Mouse (Mus musculus) small intestine, adult 2 months (tissue): ENCODE data around the gene Gm20388.

Experiments used
- CTCF ChIP-seq: fragments of 200-500 bp; IDR thresholded peaks from 2 replicates; pipeline ENCODE4 v1.5.1; 2012; ENCODE audit warnings: low read depth, mild to moderate bottlenecking, control low read depth, inconsistent platforms, low read length, moderate library complexity, mixed read lengths; ENCODE audit not compliant: insufficient replicate concordance, insufficient read length; ENCODE audit errors: extremely low read depth
- POLR2A ChIP-seq: fragments of 200-500 bp; IDR thresholded peaks from 2 replicates; pipeline ENCODE4 v1.6.1; 2012; ENCODE audit warnings: low read depth, mild to moderate bottlenecking, control low read depth, inconsistent platforms, low read length, moderate library complexity

DNA sequence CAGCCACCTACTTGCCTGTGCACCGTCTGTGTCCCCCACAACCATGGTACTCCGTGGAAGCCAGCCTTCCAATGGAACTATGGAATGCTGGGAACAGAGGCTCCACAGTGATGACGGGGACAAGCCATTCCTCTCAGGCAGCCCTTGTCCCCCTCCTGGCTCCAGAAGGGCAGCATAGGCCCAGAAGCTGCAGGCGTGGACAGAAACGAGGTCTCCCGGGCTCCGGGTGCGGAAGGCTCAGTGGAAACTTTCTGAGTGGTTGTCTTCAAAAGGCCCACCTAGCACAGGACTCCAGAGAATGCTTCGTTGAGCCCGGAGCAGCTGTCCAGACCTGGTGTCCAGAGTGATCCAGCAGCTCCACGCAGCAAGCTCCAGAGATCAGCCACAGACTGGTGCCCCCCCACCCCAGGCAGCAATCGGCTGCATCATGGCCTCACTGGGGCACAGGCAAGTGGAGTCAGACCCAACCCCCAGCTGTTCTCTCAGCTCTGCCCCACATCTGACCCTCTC, 1633.7 kb downstream of the Gm20388 start, which contains the start of gene 1700018B08Rik:
- TF ChIP-seq CTCF (no peak), POLR2A (no peak)
